Mouse (Mus musculus) thymus, adult 2 months (tissue): Measurements from ENCODE around the gene Myom1. TPM values are rescaled to one million over a fixed set of nuclear protein-coding genes. Genes with fewer than 3 reads are reported as not detected.

Experiments
- DNase-seq: peaks from one replicate; pipeline ENCODE4 v3.0.0; 2021
- H3K27ac ChIP-seq: fragments of 200-500 bp; 2 replicates; pipeline ENCODE4 v1.5.1; 2012; ENCODE audit warnings: low read length, control low read depth; ENCODE audit not compliant: control insufficient read depth, insufficient read depth
- H3K27me3 ChIP-seq: fragments of 200-500 bp; 2 replicates; pipeline ENCODE4 v1.6.1; 2012; ENCODE audit warnings: mild to moderate bottlenecking, low read length, moderate library complexity, mixed read lengths; ENCODE audit not compliant: control insufficient read depth, insufficient read depth
- H3K36me3 ChIP-seq: fragments of 200-500 bp; 2 replicates; pipeline ENCODE4 v1.6.1; 2012; ENCODE audit warnings: mild to moderate bottlenecking, low read length, moderate library complexity; ENCODE audit not compliant: control insufficient read depth, insufficient read depth
- H3K4me1 ChIP-seq: fragments of 200-500 bp; replicated peaks from 2 replicates; pipeline ENCODE4 v1.6.1; 2012; ENCODE audit warnings: low read length; ENCODE audit not compliant: control insufficient read depth, insufficient read depth
- H3K4me3 ChIP-seq: fragments of 200-500 bp; 2 replicates; pipeline ENCODE4 v1.5.1; 2012; ENCODE audit warnings: mild to moderate bottlenecking, low read length, control low read depth, moderate library complexity; ENCODE audit not compliant: control insufficient read depth, insufficient read depth
- CTCF ChIP-seq: fragments of 200-500 bp; IDR thresholded peaks from 2 replicates; pipeline ENCODE4 v1.5.1; 2012; ENCODE audit warnings: mild to moderate bottlenecking, control low read depth, low read length, moderate library complexity, borderline replicate concordance; ENCODE audit not compliant: control insufficient read depth, poor library complexity, insufficient read depth; ENCODE audit errors: extremely low read depth
- POLR2A ChIP-seq: fragments of 200-500 bp; IDR thresholded peaks from 2 replicates; pipeline ENCODE4 v1.6.1; 2012; ENCODE audit warnings: mild to moderate bottlenecking, low read length, control low read depth, moderate library complexity; ENCODE audit not compliant: control insufficient read depth, poor library complexity, insufficient read depth; ENCODE audit errors: extremely low read depth
- WGBS: fragments of 180-500 bp; shearing (Covaris S2); methylation state at CpG from one replicate; pipeline ENCODE4 v1.1.7; 2018; 5-methylcytosine and 5-hydroxymethylcytosine counted together
- polyA plus RNA-seq: library from polyadenylated mRNA; depleted of rRNA; stranded (reverse); fragments of >200 nt; gene quantifications from 2 replicates; pipeline ENCODE4 v1.2.3, GENCODE M21; 2012

Gene Myom1
- polyA plus RNA-seq, 1 experiment, result 6.8 TPM

- 92% methylated on average over 9 of the region's 9 CpGs for WGBS
- no peak for DNase-seq
Measured at GRCm38 (mm10) chr17:71129489-71130261, 127.2 kb downstream of the Myom1 start.

GRCm38 (mm10) chr17:71132221-71132620 is 129.8 kb downstream of the Myom1 start:
- no peak for TF ChIP-seq CTCF
- no peak for TF ChIP-seq POLR2A
- no peak overlapping the region for H3K27ac ChIP-seq

More at GRCm38 (mm10) chr17:71129489-71130261, 127.2 kb downstream of the Myom1 start:
- TF ChIP-seq POLR2A (no peak), CTCF (no peak)
- no peak overlapping the region for H3K27ac ChIP-seq
- no peaks in the 10 kb centered on the region for H3K27me3 ChIP-seq
- no peak overlapping the region for H3K4me3 ChIP-seq
- no peaks in the 10 kb centered on the region for H3K36me3 ChIP-seq
- peaks cover 4% of the 10 kb centered on the region for H3K4me1 ChIP-seq

GRCm38 (mm10) chr17:71132856-71133439 is 130.5 kb downstream of the Myom1 start:
- Histone ChIP-seq H3K27ac (no peak overlapping the region), H3K4me1 (peaks cover 4% of the 10 kb centered on the region), H3K4me3 (no peak overlapping the region), H3K36me3 (no peaks in the 10 kb centered on the region), H3K27me3 (no peaks in the 10 kb centered on the region)
- no peak for TF ChIP-seq CTCF
- TF ChIP-seq POLR2A, result no peak
- WGBS, result 72% methylated on average over 11 of the region's 11 CpGs
- no peak for DNase-seq

More at GRCm38 (mm10) chr17:71132221-71132620, 129.8 kb downstream of the Myom1 start:
- DNase-seq, result no peak
- Histone ChIP-seq H3K4me1 (peaks cover 4% of the 10 kb centered on the region), H3K4me3 (no peak overlapping the region), H3K27me3 (no peaks in the 10 kb centered on the region), H3K36me3 (no peaks in the 10 kb centered on the region)

- Histone ChIP-seq H3K36me3 (no peaks in the 10 kb centered on the region), H3K4me3 (no peak overlapping the region), H3K27me3 (no peaks in the 10 kb centered on the region), H3K27ac (no peak overlapping the region), H3K4me1 (peaks cover 4% of the 10 kb centered on the region; the same call in 1 of the 2 replicates)
- DNase-seq, result no peak
- TF ChIP-seq CTCF (no peak), POLR2A (no peak)
- over 99% methylated on average over 3 of the region's 3 CpGs for WGBS
Measured at GRCm38 (mm10) chr17:71134441-71134955, 132.1 kb downstream of the Myom1 start.

- no peaks in the 10 kb centered on the region for H3K27me3 ChIP-seq
- H3K27ac ChIP-seq, result no peak overlapping the region
- no peaks in the 10 kb centered on the region for H3K36me3 ChIP-seq
- H3K4me3 ChIP-seq, result no peak overlapping the region
- WGBS, result 50% methylated on average over 5 of the region's 5 CpGs
- TF ChIP-seq CTCF (no peak), POLR2A (no peak)
- peaks cover 2% of the 10 kb centered on the region; the same call in 1 of the 2 replicates for H3K4me1 ChIP-seq
- DNase-seq, result no peak
Measured at GRCm38 (mm10) chr17:71135108-71135507, 132.7 kb downstream of the Myom1 start.

- TF ChIP-seq POLR2A, result no peak
- no peak for TF ChIP-seq CTCF
- WGBS, result 95% methylated on average over 5 of the region's 5 CpGs
- no peak overlapping the region for H3K27ac ChIP-seq
- H3K4me3 ChIP-seq, result no peak overlapping the region
- no peak for DNase-seq
- H3K36me3 ChIP-seq, result no peaks in the 10 kb centered on the region
- H3K4me1 ChIP-seq, result no peaks in the 10 kb centered on the region
- no peaks in the 10 kb centered on the region for H3K27me3 ChIP-seq
Measured at GRCm38 (mm10) chr17:71135866-71136265, 133.4 kb downstream of the Myom1 start.
